Mouse (Mus musculus): ENCODE measurements around the gene Rab4b.
A peak's percentile ranks its signal among the peaks of the same experiment; 100 is the strongest.

The Rab4b gene

DNA sequence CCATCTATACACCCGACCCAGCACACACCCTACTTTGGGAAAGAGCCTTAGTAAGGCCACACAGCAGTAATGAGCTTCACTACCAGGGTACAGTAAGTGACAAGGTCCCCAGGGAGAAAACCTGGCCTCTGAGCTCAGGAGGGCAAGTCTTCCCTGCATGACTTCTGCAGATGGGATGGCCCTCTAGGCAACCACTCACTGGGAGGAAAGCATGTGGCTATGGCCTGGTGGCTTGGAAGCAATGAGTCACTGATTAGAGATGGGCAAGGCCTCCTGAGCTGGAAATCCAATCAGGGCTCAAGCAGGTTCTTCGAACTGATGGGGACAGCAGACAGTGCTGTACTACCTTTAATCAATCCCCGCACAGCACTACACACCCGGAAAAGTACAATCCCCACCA lies 17.0 kb downstream of the Rab4b start:
- DNase-seq (ENCODE audit: extremely low spot score, low read depth, low spot score): no peak

DNA sequence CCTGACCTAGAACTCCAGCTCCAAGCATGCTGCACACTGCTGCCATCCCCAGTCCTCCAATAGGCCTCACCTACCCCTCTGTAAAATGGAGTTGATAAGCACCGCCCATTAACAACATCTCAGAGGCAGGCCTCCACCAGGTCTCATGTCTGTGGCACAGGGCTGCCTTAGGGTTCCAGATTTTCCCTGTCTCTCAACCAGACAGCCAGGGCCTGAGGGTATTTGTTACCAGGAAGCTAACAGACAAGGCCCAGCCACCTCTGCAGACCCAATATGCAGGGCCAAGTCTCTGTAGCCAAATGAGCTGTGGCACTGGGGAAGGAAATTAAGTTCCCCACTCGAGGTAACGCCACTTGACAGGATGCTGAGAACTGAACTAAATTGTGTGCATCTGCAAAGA lies 17.8 kb downstream of the Rab4b start:
- no peak for DNase-seq (ENCODE audit: extremely low spot score, low read depth, low spot score)

DNA sequence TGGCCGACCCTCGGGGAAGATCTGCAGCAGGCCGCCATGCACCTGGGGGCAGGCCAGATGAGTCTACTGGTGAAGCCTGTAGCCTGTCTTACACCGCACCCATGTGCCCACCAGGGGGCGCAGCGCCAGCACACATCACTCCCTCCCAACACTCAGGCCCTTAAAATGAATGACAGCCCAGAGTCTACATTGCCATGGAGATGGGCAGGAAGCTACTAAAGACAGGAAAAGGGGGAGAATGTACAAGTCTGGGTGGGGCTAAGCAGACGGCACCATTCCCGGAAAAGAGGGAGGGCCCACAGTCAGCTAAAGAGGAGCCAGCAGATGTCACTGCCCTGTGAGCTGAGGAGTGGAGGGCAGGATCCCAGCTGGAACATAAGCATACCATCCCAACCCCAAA lies 18.8 kb downstream of the Rab4b start:
- DNase-seq (ENCODE audit: extremely low spot score, low read depth, low spot score): no peak

DNA sequence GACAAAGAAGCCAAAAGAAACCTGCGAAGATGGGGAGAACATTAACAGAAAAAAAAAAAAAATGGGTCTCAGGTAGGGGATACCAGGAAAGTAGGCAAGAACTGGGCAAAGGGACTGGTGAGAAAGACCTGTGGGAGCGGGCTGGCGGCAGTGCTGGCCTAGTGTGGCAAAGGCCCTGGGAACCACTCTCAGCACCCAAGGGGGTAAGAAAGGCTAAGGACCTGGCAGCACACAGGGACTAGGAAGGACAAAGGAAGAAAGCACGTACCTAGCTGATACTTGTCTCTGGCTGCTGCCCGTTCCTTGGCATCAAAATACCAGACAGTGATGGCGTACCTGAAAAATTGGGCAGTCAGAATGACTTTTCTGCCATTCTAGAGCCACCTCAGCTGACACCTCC lies 19.4 kb downstream of the Rab4b start:
- no peak for DNase-seq (ENCODE audit: extremely low spot score, low read depth, low spot score)

DNA sequence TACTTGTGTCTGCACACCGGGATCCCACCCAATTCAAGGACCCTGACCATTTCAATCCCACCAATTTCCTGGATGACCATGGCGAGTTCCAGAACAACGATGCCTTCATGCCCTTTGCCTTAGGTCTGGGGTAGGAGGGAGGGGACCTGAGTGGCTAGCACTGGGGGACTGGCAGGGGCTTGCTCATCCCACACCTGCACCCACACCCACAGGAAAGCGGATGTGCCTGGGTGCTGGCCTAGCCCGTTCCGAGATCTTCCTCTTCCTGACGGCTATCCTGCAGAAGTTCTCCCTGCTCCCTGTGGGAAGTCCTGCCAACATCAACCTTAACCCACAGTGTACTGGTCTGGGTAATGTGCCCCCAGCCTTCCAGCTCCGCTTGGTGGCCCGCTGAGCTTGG lies 20.5 kb downstream of the Rab4b start:
- no peak for DNase-seq (ENCODE audit: extremely low spot score, low read depth, low spot score)

DNA sequence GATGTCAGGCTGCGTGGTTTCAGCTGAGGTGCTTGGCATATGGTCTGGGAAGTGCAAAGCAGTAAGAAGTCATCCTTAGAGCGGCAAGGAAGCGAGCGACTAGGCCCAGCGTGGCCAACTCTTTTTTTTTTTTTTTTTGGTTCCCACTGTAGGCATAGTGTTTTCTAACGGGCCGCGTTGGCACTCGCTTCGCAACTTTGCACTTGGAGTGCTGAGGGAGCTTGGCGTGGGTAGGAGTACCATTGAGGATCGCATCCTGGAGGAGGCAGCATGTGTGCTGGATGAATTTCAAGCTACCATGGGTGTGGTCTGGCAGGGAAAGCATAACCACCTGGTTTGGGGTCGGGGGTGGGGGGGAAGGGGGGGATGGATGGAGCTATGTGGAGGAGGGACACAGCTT lies 22.7 kb downstream of the Rab4b start:
- no peak for DNase-seq (ENCODE audit: extremely low spot score, low read depth, low spot score)

DNA sequence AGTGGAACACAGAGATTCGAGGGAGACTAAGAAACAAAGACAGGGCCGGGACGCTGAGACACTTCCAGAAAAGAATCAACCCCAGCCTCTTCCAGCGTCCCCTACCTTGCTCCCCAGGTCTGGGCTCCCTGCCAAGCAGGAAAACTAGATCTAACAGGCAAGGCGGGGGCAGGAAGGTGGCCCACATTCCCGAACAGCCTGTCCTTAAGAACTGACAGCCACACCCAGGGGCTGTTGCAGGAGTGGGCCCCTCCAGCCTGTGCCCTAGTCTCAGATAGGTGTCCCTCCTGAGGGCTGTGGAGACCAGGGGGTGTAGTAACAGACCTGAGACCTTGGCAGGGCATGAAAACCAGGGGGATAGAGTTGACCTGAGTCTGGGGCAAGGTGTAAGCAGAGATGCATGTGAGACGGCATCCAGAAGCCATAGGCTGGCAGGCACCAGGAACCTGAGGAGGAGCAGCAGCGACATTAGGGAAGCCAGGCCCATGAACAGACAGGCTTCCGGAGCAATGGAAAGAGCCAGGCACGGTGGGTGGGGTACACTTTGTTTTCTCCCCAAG lies 25.4 kb downstream of the Rab4b start, which contains the start of gene Cyp2t4:
Cyp2t4 (plus strand) TSS at position 510 of the 560 bp plus-strand sequence.
- DNase-seq (ENCODE audit: extremely low spot score, low read depth, low spot score): no peak

DNA sequence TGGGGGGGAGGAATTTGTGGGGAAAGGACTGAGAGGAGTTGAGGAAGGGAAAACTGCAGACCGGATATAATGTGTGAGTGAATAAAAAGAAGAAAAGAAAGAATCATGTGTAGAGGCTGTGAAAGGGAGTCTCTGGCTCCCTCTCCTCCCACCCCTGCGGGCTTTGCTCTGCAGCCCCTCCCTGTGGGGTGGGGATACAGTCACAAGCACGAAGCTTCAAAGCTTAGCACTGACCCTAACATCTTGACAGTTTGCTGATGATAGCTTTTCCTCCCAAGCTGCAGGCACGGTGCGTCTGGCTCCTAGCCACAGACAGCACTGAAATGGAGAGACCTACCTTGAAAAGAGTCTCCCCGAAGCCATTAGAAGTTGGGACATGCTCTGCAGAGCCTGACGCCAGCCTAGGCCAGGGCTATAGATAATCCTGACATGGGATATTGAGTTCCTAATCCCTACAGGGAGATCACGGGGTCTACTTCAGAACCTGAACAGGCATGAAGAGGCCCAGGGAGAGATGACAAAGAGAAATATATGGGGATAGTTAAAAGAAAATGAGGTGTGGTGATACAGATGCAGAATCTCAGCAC lies 42.2 kb downstream of the Rab4b start:
- DNase-seq (ENCODE audit: extremely low spot score, low read depth, low spot score): no peak

DNA sequence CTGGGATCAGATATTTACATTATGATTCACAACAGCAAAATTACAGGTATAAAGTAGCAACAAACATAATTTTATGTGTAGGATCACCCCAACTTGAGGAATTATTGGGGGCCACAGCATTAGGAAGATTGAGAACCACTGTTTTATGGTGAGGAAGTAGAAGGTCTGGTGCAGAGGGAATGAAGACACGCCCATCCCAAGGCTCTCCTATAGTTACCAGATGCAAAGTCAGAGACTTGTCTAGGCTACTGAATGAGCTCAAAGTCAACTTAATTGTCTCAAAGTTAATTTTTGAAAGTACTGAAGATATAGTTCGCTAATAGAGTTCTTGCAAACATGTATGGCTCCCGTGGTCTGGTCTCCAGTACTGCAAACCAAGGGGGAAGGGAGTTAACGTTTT lies 44.9 kb downstream of the Rab4b start:
- DNase-seq (ENCODE audit: extremely low spot score, low read depth, low spot score): no peak

DNA sequence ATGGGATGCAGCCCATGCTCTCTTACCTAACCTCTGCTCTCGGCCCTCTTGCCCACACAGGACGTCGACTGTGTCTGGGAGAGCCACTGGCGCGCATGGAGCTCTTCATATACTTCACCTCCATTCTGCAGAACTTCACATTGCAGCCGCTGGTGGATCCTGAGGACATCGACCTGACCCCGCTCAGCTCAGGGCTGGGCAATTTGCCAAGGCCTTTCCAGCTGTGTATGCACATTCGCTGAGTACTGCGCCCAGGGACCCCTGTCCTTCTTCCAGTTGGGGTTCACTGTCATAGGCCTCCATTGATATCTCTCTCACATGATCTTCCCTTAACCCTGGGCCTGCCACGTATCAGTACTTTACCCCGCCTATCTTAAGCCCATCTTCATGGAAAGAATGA lies 45.5 kb downstream of the Rab4b start:
- no peak for DNase-seq (ENCODE audit: extremely low spot score, low read depth, low spot score)

DNA sequence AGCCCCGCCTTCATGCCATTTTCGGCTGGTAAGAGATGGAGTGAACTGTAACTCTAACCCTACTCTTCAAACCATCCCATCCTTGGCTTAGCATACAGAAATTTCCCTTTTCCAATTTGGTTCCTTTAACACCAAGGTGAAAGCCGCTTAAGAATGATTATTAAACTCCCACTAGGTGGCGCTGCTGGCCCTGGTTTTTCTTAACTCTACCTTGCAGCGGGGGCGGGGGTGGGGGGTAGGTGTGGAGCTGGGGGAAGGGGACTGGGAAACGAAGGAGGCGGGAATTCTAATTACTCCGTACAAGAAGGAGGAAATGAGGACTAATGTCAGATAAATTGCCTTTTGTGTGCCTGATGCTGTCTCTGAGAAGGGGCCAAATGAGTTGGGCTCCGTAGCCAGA lies 46.1 kb downstream of the Rab4b start:
- DNase-seq (ENCODE audit: extremely low spot score, low read depth, low spot score): peak; percentile 54

DNA sequence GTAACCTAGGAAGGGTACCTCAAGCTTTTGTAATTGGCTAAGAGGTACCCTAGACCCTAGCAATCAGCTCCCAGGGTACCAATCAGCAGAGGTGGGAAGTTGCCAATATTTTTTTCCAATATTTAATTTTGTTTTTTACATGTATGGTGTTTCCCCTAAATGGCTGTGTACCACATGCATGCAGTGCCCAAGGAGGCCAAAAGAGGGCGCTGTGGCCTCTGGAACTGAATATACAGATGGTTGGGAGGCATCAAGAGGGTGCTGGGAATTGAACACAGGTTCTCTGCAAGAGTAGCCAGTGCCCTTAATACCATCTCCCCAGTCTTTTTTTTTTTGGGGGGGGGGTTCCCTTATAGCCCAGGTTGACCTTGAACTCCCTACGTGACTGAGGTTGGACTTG lies 47.3 kb downstream of the Rab4b start:
- no peak for DNase-seq (ENCODE audit: extremely low spot score, low read depth, low spot score)

DNA sequence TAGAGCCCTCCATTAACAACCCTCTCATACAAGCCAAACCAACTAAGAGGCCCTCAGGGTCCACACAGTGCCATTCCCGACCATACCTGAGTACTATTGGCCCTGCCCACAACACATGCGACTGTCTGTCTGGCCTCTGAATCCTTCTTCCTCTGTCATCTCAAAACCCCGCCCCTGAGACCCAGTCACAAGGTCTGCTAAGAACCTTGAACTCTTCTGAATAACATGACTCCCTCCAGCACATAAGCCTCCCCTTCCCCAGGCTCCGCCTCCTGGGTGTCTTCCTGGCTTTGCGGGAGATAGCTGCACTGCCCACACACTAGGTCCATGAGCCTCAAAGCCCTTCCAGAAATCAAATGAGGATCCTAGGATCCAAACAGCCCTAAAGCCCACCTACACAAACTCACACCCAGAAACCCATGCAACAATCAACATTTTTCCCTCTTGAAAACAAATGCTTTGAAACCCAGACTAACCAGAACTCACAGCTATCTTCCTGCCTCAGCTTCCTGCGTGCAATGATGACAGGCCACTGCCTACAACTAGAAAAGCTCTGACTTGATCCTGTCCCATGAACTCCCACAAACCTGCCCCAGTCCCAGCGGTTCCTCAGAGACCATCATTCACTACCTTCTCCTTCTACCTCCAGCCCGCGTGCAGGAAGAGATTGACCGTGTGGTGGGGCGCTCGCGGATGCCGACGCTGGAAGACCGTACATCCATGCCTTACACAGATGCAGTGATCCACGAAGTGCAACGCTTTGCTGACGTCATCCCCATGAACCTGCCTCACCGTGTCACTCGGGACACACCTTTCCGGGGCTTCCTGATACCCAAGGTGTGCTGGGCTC lies 48.0 kb downstream of the Rab4b start:
- no peak for DNase-seq (ENCODE audit: extremely low spot score, low read depth, low spot score)

DNA sequence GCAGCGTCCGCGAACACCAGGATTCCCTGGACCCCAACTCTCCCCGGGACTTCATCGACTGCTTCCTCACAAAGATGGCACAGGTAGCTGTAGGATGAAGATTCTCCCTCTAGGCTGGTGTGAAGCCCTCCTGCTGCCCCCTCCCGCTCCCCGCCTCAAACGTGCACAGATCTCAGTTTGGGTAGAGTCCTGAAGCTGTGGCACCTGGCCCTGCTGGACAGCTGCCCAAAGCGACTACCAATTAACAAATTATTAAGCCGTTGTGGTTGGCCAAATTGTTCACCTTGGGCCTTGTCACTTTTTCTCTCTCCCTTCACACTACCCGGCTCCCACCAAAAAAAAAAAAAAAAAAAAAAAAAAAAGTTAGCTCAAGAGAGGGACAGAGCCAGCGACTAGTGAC lies 48.9 kb downstream of the Rab4b start:
- DNase-seq (ENCODE audit: extremely low spot score, low read depth, low spot score): no peak

DNA sequence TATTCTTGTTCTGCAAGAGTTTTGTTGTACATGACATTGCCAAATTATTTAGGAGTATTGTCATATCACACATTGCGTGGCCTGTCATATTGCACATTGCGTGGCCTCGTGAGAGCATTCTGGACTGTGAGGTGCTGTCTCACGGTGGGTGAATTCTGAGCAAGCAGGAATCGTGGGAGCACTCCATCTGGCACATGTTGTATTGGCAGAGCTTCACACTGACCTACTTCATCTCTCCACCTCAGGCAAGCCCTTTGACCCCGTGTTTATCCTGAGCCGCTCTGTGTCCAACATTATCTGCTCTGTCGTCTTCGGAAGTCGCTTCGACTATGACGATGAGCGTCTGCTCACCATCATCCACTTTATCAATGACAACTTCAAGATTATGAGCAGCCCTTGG lies 49.8 kb downstream of the Rab4b start:
- no peak for DNase-seq (ENCODE audit: extremely low spot score, low read depth, low spot score)

DNA sequence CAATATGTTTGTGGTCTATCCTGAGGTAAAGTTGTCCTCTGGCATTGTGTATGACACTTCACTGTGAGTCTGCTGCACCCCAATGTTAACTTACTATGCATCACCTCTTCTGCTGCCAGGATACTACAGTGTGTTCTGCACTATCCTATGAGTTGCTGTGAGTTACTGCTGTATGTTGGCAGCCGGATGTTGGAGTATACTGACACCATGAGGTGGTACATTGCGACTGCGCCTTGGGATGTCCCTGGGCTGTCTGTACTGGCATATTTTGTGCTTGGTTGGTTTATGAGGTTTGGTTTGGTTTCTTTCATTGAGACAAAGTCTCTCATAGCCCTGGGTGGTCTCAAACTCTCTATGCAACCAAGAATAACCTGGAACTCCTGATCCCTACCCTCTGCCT lies 50.5 kb downstream of the Rab4b start:
- no peak for DNase-seq (ENCODE audit: extremely low spot score, low read depth, low spot score)

DNA sequence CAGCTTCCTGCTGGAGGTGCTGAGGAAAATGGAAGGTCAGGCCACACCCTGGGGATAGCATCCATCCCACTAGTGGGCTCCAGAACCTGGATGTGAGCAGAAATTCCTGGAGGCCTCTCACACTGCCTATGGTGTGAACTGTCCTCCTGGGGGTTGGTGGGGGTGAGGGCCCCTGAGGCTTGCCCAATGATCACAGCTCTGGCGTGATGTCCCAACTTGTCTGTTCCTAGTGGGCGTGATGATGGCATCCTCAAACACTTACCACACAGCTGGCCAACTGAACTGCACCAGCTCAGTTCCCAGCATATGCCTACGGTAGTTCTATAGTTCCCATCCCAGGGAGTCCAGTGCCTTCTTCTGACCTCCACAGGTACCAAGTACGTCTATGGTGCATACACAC lies 53.7 kb downstream of the Rab4b start:
- DNase-seq (ENCODE audit: extremely low spot score, low read depth, low spot score): no peak

DNA sequence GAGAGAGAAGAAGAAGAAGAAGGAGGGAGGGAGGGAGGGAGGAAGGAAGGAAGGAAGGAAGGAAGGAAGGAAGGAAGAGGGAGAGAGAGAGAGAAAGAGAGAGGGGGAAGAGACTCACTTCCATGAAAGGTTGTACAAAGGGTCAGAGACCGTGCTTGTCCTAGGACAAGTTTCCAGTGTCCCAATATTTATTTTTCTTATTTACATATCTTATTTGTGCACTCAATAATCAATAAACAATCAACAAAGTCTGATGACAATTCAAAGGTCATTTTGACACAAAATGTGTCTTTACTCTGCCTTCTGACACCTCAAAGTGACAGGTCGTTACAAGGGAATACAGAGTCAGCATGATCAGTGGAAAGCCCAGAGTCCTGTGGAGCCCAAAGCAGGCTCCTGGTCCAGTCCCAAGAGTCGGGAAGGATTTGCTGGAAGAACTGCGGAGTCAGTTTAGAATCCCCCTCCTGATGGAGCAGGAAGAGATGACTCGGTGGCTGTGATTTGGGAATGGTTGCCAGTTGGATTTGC lies 54.3 kb downstream of the Rab4b start:
- no peak for DNase-seq (ENCODE audit: extremely low spot score, low read depth, low spot score)

DNA sequence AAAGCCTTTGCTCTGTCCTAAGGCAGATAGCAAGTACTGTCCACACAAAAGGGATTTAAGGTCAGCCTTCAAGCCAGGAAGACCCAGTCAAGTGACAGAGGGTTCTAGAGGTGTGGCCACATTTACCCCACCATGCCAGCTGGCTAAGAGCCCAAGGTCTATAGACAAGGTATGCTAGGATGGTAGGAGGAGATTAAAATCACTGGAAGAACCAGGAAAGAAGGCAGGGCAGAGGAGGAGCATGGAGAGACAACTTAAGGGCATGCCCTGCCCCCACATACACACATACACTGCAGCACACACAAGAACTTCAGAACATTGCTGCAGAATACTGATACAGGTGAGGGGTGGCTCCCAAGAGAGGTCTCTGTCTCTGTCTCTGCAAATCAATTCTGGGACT lies 59.0 kb downstream of the Rab4b start, which contains the start of gene Cyp2f2:
Cyp2f2 (plus strand) TSS at position 234 of the 400 bp plus-strand sequence.
- DNase-seq (ENCODE audit: extremely low spot score, low read depth, low spot score): no peak

Data from hindlimb bud, embryonic 11.5 days (tissue).